Mouse (Mus musculus): ENCODE results near the gene Pkp4.

- TF ChIP-seq CTCF (IDR thresholded peaks at IDR 0.05; ENCODE audit: extremely low read depth, insufficient read depth, low read length), result no peak
- TF ChIP-seq POLR2A (IDR thresholded peaks at IDR 0.05; ENCODE audit: extremely low read depth, insufficient read depth, low read length), result no peak
Measured at GRCm38 (mm10) chr2:59129821-59130220, 30.8 kb upstream of the Pkp4 start.

All from cortical plate, adult 2 months (tissue).